Mouse (Mus musculus) testis, adult 2 months (tissue): ENCODE results near the gene Slc20a1. TPM values are rescaled to one million over a fixed set of nuclear protein-coding genes. Genes with fewer than 3 reads are reported as not detected.

Experiments
- H3K27ac ChIP-seq: fragments of 200-500 bp; 2 replicates; pipeline ENCODE4 v1.5.1; 2012; ENCODE audit warnings: low read depth, low read length; ENCODE audit not compliant: control insufficient read depth, insufficient read depth
- H3K27me3 ChIP-seq: fragments of 200-500 bp; 2 replicates; pipeline ENCODE4 v1.6.1; 2012; ENCODE audit warnings: mild to moderate bottlenecking, low read length, moderate library complexity; ENCODE audit not compliant: control insufficient read depth, insufficient read depth
- H3K36me3 ChIP-seq: fragments of 200-500 bp; 2 replicates; pipeline ENCODE4 v1.6.1; 2012; ENCODE audit warnings: mild to moderate bottlenecking, low read length; ENCODE audit not compliant: control insufficient read depth, insufficient read depth
- H3K4me1 ChIP-seq: fragments of 200-500 bp; 2 replicates; pipeline ENCODE4 v1.6.1; 2012; ENCODE audit warnings: low read length; ENCODE audit not compliant: control insufficient read depth, insufficient read depth
- H3K4me3 ChIP-seq: fragments of 200-500 bp; 2 replicates; pipeline ENCODE4 v1.5.1; 2012; ENCODE audit warnings: low read depth, mild to moderate bottlenecking, low read length, moderate library complexity, mixed read lengths; ENCODE audit not compliant: control insufficient read depth
- CTCF ChIP-seq: fragments of 200-500 bp; IDR thresholded peaks from 2 replicates; pipeline ENCODE4 v1.5.1; 2012; ENCODE audit warnings: low read depth, mild to moderate bottlenecking, inconsistent platforms, low read length, moderate library complexity; ENCODE audit not compliant: control insufficient read depth, insufficient read depth, insufficient replicate concordance
- POLR2A ChIP-seq: fragments of 200-500 bp; IDR thresholded peaks from 2 replicates; pipeline ENCODE4 v1.6.1; 2012; ENCODE audit warnings: low read depth, mild to moderate bottlenecking, inconsistent platforms, low read length, moderate library complexity; ENCODE audit not compliant: control insufficient read depth
- polyA plus RNA-seq: library from polyadenylated mRNA; depleted of rRNA; stranded (reverse); fragments of >200 nt; gene quantifications from 2 replicates; pipeline ENCODE4 v1.2.3, GENCODE M21; 2012

Slc20a1 gene
- polyA plus RNA-seq, 1 experiment, result 14.9 TPM

DNA sequence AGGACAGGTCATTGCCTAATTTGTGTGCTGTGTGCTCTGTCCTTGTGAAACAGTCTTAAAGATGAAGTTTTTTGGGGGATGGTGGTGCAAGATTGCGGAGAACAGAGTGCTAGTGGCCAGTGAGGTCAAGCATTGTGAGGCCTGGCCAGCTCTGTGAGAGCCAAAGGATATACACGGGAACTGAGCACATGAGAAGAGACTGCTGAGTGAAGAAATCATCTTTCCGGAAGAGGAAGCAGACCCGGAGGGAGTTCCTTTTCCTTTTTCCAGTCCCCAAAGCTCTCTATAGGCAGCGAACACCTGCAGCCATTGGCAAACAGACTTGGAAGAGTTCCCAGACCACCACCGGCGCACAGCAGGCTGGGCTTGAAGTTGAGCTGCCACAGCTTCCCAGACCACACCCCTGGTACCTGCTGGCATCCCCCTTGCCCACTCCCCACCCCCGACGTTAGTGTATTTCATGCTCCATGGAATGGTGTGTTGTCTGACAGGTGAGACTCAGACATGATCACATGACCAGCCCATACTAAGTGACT, 22.6 kb downstream of the Slc20a1 start:
- Histone ChIP-seq H3K4me3 (no peak overlapping the region), H3K4me1 (no peaks in the 10 kb centered on the region), H3K27me3 (no peaks in the 10 kb centered on the region), H3K27ac (no peak overlapping the region), H3K36me3 (no peaks in the 10 kb centered on the region)
- TF ChIP-seq CTCF (no peak), POLR2A (no peak)

DNA sequence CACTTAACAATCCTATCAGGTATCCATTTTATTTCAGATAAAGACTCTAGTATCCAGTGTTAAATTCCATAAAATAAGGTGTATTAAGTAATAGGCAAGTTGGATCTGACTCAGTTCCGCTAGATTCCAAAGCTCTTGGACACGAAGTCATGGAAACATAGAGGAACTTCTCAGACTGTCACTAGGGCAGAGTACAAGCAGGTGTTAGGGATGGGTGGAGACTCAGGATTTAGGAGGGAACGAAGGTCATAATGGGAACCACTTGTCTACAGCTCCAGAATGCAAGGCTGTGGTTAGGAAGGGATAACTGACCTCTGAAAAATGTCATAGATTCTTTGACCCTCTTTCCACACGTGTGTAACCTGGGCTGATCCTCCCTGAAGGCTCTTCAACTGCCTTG, 25.6 kb downstream of the Slc20a1 start:
- H3K4me1 ChIP-seq, result no peaks in the 10 kb centered on the region; the same call in 1 of the 2 replicates
- H3K27ac ChIP-seq, result no peak overlapping the region
- no peak for TF ChIP-seq POLR2A
- no peak for TF ChIP-seq CTCF
- H3K27me3 ChIP-seq, result no peaks in the 10 kb centered on the region
- H3K36me3 ChIP-seq, result no peaks in the 10 kb centered on the region
- no peak overlapping the region for H3K4me3 ChIP-seq

- Histone ChIP-seq H3K4me1 (no peaks in the 10 kb centered on the region; the same call in 1 of the 2 replicates), H3K4me3 (no peak overlapping the region), H3K27ac (no peak overlapping the region), H3K36me3 (no peaks in the 10 kb centered on the region), H3K27me3 (no peaks in the 10 kb centered on the region)
- TF ChIP-seq POLR2A (no peak), CTCF (no peak)
These were observed 26.8 kb downstream of the Slc20a1 start for GRCm38 (mm10) chr2:129225251-129225819.

GRCm38 (mm10) chr2:129226296-129226851, 27.8 kb downstream of the Slc20a1 start:
- no peaks in the 10 kb centered on the region for H3K27me3 ChIP-seq
- no peaks in the 10 kb centered on the region for H3K36me3 ChIP-seq
- no peak overlapping the region for H3K4me3 ChIP-seq
- no peak overlapping the region for H3K27ac ChIP-seq
- H3K4me1 ChIP-seq, result no peaks in the 10 kb centered on the region; the same call in 1 of the 2 replicates
- no peak for TF ChIP-seq CTCF
- TF ChIP-seq POLR2A, result no peak

DNA sequence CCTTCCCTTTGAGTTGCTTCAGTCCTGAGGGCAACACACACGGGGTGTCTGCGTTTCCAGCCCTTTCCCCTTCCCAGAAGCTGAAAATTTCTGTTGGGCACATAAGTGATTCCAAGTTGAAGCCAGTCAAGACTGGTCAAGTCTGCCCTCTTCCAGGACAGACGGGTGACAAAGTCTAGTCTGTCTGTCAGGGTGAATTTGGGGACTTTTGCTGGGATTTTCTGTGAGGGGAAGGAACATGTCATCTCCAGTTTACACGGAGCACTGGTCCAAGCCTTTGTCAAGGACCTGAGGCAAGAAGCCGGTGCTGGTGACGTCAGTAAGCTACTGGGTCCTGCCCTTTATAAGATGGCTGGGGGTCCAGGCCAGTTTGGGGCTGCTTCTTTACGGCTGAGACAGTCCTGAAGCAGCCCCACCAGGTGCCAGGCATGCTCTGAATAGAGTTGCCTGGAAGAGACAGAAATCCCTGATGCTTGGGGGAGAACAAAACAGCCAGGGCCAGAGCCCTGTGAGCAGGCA, 28.5 kb downstream of the Slc20a1 start:
- no peaks in the 10 kb centered on the region for H3K27me3 ChIP-seq
- no peak overlapping the region for H3K4me3 ChIP-seq
- H3K36me3 ChIP-seq, result no peaks in the 10 kb centered on the region
- no peak for TF ChIP-seq POLR2A
- no peak for TF ChIP-seq CTCF
- H3K27ac ChIP-seq, result no peak overlapping the region
- no peaks in the 10 kb centered on the region; the same call in 1 of the 2 replicates for H3K4me1 ChIP-seq

DNA sequence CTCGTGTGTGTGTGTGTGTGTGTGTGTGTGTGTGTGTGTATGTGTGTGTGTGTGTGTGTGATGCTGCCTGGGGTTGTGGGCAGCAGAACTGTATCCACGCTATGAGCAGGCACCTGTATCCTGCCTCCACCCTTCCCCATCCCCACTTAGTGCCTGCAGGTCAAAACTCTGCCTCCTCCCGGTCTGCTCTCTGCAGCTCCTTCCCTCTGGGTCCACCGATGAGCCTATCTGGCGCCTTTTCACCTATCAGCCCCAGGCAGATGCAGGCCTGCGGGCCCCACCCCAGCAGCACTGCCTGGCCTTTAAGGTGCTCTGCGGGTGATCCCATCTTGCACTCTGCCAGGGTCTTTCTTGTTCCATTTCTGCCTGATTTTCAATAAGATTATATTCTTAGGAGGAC, 29.1 kb downstream of the Slc20a1 start:
- H3K4me3 ChIP-seq, result no peak overlapping the region
- H3K36me3 ChIP-seq, result no peaks in the 10 kb centered on the region
- H3K4me1 ChIP-seq, result no peaks in the 10 kb centered on the region; the same call in 1 of the 2 replicates
- H3K27me3 ChIP-seq, result no peaks in the 10 kb centered on the region
- H3K27ac ChIP-seq, result no peak overlapping the region
- TF ChIP-seq POLR2A, result no peak

DNA sequence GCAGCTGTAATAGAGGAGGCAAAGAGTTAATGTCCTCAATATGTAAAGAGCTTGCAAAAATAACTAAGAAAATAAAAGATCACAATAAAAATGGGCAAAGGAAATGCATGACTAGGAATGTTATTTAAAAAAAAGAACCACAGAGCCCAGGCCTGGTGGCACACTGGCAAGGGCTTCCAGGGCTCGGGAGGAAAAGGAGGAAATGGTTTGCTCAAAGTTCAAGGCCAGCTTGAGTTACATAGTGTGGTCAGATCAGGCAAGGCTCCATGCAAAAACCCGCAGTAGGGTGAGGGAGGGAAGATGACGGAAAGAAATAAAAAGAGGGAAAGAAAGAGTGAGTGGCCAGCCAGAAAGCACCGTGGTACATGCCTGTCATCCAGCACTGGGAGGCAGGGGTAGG, 30.0 kb downstream of the Slc20a1 start:
- H3K36me3 ChIP-seq, result no peaks in the 10 kb centered on the region
- H3K4me3 ChIP-seq, result no peak overlapping the region
- no peak for TF ChIP-seq POLR2A
- no peak for TF ChIP-seq CTCF
- H3K27me3 ChIP-seq, result no peaks in the 10 kb centered on the region
- H3K4me1 ChIP-seq, result no peaks in the 10 kb centered on the region; the same call in 1 of the 2 replicates
- H3K27ac ChIP-seq, result no peak overlapping the region

GRCm38 (mm10) chr2:129229316-129229715, 30.8 kb downstream of the Slc20a1 start:
- TF ChIP-seq POLR2A (no peak), CTCF (no peak)
- H3K4me1 ChIP-seq, result no peaks in the 10 kb centered on the region; the same call in 1 of the 2 replicates

More at GRCm38 (mm10) chr2:129229316-129229715, 30.8 kb downstream of the Slc20a1 start:
- H3K27me3 ChIP-seq, result no peaks in the 10 kb centered on the region
- no peaks in the 10 kb centered on the region for H3K36me3 ChIP-seq
- H3K4me3 ChIP-seq, result no peak overlapping the region
- H3K27ac ChIP-seq, result no peak overlapping the region
